Mouse (Mus musculus) lung, postnatal 4 days (tissue): ENCODE results near the gene Patl2.
A peak's percentile ranks its signal among the peaks of the same experiment; 100 is the strongest.
"Not testable (repeated sequence)": the region's sequence is repeated elsewhere in the genome, so short reads cannot be mapped to it uniquely, and the experiment has no call there.

Source experiments
- DNase-seq, 2 experiments: peaks; one replicate each; pipeline ENCODE4 v3.0.0; 2021

The Patl2 gene

GRCm38 (mm10) chr2:122186106-122186505, at the start of gene Patl2, which contains the start of gene Terb2:
Gene Patl2 (minus strand): TSS chr2:122186189.
Gene Terb2 (plus strand): TSS chr2:122186272.
- no peak for DNase-seq

- DNase-seq: no peak
Measured at GRCm38 (mm10) chr2:122235425-122235824, 49.4 kb upstream of the Patl2 start.

- peak; percentile 74 to 79 for DNase-seq
Measured at GRCm38 (mm10) chr2:122234611-122235288, 48.8 kb upstream of the Patl2 start, which contains the start of gene Sord. Gene Sord (plus strand): TSS chr2:122234749.

GRCm38 (mm10) chr2:122233759-122234557, 48.0 kb upstream of the Patl2 start:
- peak; percentile 23 to 27 for DNase-seq

- DNase-seq: no peak
Measured at GRCm38 (mm10) chr2:122233341-122233740, 47.4 kb upstream of the Patl2 start.

GRCm38 (mm10) chr2:122231616-122232015, 45.6 kb upstream of the Patl2 start:
- no peak for DNase-seq

GRCm38 (mm10) chr2:122230395-122230794, 44.4 kb upstream of the Patl2 start:
- DNase-seq: no peak

GRCm38 (mm10) chr2:122223654-122224053, 37.7 kb upstream of the Patl2 start:
- DNase-seq: no peak

GRCm38 (mm10) chr2:122222272-122222671, 36.3 kb upstream of the Patl2 start:
- no peak for DNase-seq

- DNase-seq: no peak
Measured at GRCm38 (mm10) chr2:122221798-122222197, 35.8 kb upstream of the Patl2 start.

GRCm38 (mm10) chr2:122221378-122221777, 35.4 kb upstream of the Patl2 start:
- DNase-seq: no peak

- DNase-seq: no peak
Measured at GRCm38 (mm10) chr2:122218234-122218633, 32.2 kb upstream of the Patl2 start.

- not testable (repeated sequence) for DNase-seq
Measured at GRCm38 (mm10) chr2:122217075-122217474, 31.1 kb upstream of the Patl2 start.

GRCm38 (mm10) chr2:122210534-122211228, 24.7 kb upstream of the Patl2 start:
- no peak for DNase-seq

GRCm38 (mm10) chr2:122206440-122207107, 20.6 kb upstream of the Patl2 start:
- DNase-seq: no peak

GRCm38 (mm10) chr2:122201501-122201900, 15.5 kb upstream of the Patl2 start:
- no peak for DNase-seq

GRCm38 (mm10) chr2:122194509-122194929, 8.5 kb upstream of the Patl2 start:
- no peak for DNase-seq

- no peak for DNase-seq
Measured at GRCm38 (mm10) chr2:122191849-122192248, 5.9 kb upstream of the Patl2 start.

GRCm38 (mm10) chr2:122186751-122187150, 762 bp upstream of the Patl2 start:
- no peak for DNase-seq

GRCm38 (mm10) chr2:122185086-122185485, 903 bp downstream of the Patl2 start:
- DNase-seq: no peak

- DNase-seq: no peak
Measured at GRCm38 (mm10) chr2:122180051-122180822, 5.8 kb downstream of the Patl2 start.

GRCm38 (mm10) chr2:122172188-122172587, 13.8 kb downstream of the Patl2 start:
- DNase-seq: no peak
